Mouse (Mus musculus): Measurements from ENCODE around the gene Dapk2.

DNA sequence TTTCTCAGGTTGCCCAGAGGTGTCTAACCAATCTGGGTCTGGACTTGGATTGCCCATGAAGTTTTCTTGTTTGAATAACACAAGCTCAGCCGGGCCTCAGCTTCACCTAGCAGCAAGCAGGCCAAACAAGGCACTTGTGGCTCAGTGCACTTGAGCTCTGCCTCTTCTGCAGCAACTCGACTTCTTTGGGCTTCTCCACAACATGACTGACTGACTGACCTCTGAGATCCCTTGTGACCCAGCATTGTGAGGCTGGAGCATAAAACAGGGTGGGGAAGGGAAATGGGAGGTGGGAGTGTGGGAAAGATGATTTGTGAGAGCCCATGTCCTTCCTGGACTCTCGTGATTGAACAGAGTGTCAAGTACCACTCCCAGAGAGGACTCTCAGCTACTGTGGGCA is 81.7 kb downstream of the Dapk2 start:
- TF ChIP-seq POLR2A (IDR thresholded peaks at IDR 0.05; ENCODE audit: low read depth, low read length) (no peak), CTCF (conservative IDR thresholded peaks at IDR 0.05; ENCODE audit: insufficient read depth, insufficient read length, low read depth, low read length) (no peak)
